Mouse (Mus musculus) mesoderm, embryonic 11.5 days (tissue): ENCODE data around the gene Sgsm2.

Experiments
- DNase-seq: peaks from one replicate; pipeline ENCODE4 v3.0.0-alpha.2; 2012; ENCODE audit warnings: low read depth, low spot score

Sgsm2 gene

DNA sequence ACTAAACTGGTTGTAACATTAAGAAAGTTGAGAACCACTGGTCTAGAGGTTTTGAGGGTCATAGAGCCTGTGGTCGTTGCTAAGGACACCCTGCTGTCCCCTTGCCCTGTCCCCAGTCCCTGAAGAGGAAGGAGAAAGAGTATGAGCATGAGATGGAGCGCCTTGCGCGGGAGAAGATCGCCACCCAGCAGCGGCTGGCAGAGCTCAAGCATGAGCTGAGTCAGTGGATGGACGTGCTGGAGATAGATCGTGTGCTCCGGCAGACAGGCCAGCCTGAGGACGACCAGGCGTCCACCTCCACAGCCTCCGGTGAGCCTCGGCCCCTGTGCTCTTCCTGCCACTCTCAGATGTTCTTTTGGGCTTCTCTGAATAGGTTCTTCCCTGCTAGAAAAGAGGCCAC, 54.8 kb downstream of the Sgsm2 start:
- DNase-seq = no peak

GRCm38 (mm10) chr11:74841366-74841765, 55.5 kb downstream of the Sgsm2 start:
- no peak for DNase-seq

DNA sequence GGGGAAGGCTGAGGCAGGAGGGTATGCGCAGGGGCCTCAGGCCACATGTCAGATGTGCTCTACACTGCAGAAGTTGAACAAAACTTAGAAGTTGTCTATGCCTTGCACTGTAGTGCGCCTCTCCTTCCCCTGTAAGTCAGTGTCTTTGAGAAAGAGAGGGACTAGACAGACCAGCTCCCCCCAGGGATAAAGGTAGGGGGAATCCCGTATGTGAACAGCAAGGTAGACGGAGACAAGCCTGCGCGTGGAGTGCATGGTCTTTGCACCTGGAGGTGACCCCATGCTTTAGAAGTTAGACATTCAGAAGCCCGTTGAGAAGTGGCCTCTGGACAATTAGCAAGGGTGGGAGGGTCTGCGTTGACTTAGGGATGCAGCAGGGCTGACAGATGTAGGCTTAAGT, 56.1 kb downstream of the Sgsm2 start:
- no peak for DNase-seq

- DNase-seq = no peak
These were observed 56.8 kb downstream of the Sgsm2 start for GRCm38 (mm10) chr11:74839860-74840715.

- DNase-seq = no peak
These were observed 57.9 kb downstream of the Sgsm2 start for GRCm38 (mm10) chr11:74838971-74839370.

- peak; percentile 94 for DNase-seq
These were observed 58.4 kb downstream of the Sgsm2 start for GRCm38 (mm10) chr11:74838441-74838840.

- peak; percentile 88 for DNase-seq
These were observed 59.0 kb downstream of the Sgsm2 start for GRCm38 (mm10) chr11:74837694-74838431.

DNA sequence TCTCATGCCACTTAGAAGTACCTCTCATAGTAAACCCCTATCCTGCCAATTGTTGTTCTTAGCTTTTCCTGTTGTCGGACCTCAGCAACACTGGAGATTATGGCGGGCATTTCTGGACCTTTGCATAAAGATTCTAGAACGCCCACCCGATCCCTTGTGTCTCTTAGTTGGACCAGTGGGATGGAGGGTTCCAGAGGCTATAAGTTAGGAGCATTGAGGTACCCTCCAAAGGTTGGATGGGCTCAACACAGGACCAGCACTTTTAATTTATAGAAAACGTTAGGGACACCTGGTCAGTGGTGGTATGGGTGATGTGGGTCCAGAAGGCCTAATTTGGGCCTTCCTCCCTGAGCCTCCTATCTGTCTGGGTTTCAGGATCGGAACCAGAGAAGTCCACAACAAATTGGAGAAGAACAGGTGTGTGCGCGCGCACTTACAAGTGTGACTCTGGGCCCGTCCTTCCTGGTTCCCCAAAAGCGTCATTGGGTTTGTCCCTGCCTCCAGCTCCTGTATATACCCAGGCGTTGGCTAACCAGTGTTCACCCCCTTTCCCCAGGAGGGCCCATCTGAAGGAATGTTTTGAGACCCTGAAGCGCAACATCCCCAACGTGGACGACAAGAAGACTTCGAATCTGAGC, 59.7 kb downstream of the Sgsm2 start:
- DNase-seq = no peak

DNA sequence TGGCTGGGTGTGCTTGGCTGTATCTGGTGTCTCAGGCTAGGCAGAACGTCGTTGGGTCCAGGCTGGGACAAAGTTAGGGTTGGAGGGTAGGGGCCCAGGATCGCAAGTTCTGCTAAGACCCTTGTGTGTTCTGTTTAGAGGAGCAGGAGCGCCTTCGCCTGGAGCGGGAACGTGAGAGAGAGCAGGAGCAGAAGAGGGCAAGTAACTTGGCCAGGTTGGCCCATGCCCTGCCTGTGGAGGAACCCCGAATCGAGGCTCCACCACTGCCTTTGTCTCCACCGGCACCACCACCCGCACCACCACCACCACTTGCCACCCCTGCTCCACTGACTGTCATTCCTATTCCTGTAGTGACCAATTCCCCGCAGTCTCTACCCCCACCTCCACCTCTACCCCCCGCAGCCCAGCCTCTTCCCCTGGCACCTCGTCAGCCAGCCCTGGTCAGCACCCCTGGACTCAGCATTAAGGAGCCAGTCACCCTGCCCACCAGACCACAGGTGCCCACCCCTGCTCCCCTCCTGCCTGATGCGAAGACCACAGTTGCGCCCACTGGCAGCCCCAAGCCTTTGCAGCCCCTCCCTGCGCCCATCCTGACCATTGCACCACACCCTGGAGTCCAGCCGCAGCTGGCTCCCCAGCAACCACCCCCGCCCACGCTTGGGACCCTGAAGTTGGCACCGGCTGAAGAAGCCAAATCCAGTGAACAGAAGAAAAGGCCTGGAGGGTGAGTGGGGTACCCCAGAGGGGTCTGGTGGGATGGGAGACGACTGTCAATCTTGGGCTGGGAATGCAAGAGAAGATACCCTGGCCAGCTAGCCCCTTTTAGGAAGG, 60.4 kb downstream of the Sgsm2 start:
- DNase-seq = no peak

DNA sequence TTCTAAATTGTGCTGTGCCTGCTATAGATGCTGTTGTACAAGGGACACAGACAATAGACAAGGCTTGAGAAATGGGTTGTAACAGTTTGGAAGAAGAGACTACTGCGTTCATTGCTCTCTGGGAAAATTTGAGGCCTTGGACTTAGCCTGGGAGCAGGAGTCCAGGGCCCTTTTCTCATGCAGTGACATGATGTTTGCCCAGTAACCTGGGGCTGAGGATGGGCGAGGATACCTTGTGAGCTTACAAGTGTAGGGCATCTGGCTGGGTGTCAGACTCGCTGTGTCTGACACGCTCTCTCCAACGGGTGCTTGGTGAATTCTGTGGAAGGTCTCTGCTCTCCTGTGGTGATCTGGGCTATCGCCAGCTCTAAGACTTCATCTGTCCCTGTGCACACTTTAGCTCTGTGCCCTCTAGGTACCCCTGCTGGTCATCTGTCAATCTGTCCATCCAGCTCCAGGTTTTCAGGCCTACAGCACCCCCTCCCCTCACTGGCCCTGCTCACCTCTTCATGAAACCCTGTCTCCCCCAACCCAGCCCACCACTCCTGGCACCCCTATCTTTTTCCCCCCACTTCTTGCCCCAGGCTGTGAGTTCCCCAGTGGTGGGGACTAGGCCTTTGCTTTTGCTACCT, 61.2 kb downstream of the Sgsm2 start:
- no peak for DNase-seq

DNA sequence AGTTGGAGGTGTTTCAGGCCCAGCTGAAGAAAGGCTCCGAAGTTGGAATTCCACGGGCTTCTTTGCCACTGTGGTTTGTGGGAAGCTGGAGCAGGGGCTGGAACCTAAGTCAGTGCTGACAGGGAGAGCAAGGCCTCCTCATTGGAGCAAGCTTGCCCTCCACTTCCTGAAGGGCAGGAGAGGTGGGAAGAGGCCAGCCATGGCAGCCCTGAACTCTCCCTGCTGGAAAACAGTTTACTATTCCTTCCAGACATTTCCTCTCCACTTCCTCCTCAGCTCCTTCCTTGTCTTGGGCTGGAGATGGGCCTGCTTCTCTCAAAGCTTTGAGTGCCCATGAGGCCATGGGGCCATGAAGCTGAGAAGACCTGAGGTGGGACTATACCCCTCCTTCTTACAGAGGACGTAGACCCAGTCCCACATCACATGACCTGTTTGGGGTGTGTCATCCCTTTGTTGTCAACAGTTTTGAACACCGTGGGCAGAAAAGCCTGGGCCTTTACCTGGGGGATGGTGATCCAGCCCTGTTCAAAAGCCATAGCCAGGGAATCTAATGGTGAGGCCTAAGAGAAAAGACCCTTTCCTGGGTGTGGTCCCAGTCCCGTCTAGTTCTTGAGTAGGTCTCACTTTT, 62.1 kb downstream of the Sgsm2 start:
- no peak for DNase-seq

GRCm38 (mm10) chr11:74834359-74834638, 62.6 kb downstream of the Sgsm2 start:
- no peak for DNase-seq

DNA sequence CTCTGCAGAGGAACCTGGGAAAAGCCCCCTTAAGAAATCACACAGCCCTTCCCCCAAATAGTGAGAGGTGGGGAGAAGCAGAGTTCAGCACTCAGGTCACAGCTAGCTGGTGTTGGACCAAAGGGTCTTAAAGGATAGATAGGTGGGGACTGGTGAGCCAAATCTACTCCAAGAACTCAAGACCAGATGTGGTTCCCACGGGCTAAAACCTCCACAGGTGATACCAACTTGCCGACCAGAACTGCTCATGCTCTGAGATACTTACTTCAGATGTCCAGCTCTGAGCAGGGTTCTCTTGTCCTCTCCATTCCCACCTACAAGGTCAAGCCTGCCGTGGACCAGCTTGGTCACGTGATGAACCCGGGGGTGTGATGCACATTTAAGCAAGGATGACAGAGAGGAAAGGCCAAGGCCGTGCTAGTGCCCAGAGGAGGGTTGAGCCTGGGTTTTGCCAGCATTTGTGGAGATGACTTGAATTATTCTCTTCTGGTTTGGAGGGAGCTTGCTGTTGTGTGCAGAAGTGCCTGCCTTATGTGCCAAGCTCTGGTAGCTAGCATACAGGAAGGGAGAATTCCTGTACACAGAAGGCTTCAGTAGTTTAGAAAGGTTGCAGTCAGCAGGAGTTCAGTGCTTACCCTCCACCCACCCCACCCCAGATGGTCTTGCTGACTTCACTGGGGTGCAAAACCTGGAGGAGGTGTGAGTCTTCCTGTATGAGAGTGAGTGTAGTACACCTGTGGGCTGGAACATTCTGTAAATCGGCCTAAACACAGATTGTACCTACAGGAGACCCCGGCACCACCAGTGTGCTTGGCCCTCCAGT, 63.1 kb downstream of the Sgsm2 start:
- DNase-seq = no peak

GRCm38 (mm10) chr11:74832503-74833143, 64.2 kb downstream of the Sgsm2 start:
- DNase-seq = peak; percentile 66

DNA sequence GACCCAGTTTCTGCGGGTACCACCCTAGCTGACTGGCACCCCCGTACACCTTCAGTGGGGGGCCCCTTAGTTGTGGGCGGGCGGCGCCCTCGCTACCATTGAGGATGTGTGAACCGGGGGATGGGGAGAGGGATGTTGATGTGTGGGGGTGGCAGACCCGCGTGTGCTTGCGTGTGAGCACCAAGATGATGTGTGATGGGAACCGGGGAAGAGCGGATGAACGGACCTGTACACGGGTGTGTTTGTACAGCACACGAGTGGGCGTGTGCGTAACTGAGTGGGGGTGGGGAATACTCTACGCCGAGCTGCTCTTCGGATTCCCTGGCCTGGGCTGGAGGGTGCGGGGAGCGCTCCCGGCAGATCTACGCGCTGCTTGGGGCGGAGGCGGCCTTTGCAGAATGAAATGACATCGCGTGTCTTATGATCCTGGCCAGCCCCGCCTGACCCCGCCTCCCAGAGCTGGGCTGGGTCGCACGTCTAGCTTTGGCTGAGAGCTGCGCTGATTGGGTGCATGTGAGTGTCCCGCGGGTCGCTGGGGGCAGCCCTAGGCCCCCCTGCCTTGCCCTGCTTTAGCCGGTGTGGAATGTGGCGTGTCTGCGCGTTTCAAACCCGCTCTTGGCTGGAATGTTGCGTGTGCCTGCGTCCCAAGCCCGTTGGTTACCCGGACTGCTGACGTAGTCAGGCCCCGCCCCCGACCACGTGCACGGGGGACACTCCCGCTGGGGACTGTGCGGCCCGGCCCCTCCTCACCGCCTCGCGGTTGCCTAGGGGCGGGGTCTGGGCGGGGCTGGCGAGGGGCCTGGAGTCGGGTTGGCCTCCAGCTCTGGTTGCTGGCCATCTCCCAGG, 65.0 kb downstream of the Sgsm2 start:
- DNase-seq = peak; percentile 99

- DNase-seq = peak; percentile 58
These were observed 65.7 kb downstream of the Sgsm2 start for GRCm38 (mm10) chr11:74831191-74831605.

GRCm38 (mm10) chr11:74830256-74831161, 66.4 kb downstream of the Sgsm2 start, which contains the start of gene Mnt:
Gene Mnt (plus strand): TSS chr11:74830920.
- peak; percentile 99 for DNase-seq
